Mouse (Mus musculus): ENCODE results near the gene Pcdh10. TPM values are rescaled to one million over a fixed set of nuclear protein-coding genes. Genes with fewer than 3 reads are reported as not detected.
A peak's percentile ranks its signal among the peaks of the same experiment; 100 is the strongest.

Gene Pcdh10
- under 1 TPM in 1 of 2 experiments, not detected in 1; 0.02 TPM for total RNA-seq (2021)

DNA sequence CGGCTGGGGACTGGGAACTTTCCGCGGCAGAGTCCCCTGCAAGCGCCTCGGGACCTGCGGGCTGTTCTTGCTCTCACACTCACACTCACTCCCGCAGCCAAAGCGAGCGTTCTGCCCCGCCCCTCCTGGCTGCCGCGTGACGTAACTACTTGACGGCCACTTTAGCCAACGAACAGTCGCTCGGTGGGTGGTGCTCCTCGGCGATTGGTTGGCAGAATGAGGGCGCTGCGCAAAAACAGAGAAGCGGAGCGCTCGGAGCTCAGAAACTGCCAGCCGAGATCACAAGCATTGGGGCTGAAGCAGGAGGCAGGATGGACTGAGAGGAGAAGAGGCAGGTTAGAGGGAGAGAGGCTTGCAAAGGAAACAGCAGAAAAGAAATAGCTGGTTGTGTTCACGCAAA is at the start of gene Pcdh10:
TSS of gene Pcdh10 (plus strand) at position 254 of the 400 bp plus-strand sequence.
- peak; percentile 93 for DNase-seq
- intact Hi-C loops (cut with DNase I): no loop called here

DNA sequence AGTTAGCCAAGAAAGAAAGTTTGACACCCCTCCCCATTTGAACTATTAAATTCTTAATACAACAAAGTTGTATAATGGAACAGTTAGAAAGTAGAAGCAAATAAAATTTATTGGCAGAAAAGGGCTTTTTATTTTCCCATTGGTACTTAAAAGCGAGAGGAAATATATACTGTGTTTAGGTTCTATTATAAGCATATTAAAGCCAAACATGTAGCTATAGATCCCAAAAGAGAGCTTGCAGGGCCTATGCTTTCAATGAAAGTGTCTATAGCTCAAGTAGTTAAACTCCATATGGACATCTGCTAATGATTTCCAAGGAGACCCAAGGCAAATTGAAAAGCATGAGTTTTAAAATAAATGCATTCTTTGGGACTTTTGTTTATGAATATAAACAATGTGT is 22.3 kb upstream of the Pcdh10 start:
- no peak for DNase-seq
- intact Hi-C loops (cut with DNase I): no loop called here

DNA sequence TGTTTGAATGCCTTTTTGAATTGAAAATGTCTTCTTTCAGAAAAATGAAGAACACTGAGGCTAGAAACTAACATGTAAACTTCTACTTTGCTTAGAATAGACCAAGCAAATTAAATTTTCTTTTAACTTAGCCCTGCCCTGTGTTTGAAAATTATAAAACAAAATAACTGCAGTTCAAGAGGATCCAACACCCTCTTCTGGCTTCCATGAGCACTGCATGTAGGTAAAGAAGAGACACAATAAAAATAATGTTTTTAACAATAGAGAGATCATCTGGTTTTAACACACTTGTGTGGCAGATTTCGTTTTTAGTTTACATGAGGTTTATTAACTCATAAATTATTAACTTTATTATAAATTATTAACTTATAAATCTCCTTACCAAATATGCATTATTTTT is 9.2 kb upstream of the Pcdh10 start:
- no peak for DNase-seq
- intact Hi-C loops (cut with DNase I): no loop called here

DNA sequence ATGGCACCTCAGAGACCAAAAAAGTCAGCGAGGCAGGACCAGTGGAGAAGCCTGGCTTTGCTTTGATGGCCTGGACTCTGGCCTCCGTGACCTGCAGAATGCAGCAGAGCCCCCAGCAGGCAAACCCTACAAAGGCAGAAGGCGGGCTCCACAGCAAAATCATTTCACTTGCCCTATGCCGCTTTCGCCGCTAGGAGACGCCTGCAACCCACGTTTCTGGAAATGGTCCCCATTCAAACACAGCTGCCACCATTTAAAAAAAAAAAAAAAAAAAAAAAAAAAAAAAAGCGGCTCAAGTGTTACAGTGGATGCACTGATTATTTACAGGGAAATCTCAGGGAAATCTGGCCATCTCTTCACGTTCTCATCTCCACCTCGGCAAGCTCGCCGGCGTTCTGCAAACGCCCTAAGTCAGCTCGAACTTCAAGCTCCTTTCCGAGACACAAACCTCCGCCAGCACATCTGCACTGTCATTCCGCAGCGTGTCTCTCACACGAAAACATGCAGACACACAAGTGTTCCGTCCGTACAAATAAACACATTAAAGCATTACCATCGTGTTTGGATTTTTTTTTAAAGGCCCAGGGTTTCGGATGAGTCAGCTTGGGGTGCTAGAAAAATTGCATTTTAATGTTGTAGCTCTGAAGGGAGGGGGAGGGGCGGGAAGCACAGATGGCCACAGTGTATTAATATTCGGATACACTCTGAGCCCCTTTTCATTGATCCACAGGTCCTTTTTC is 2.3 kb upstream of the Pcdh10 start:
- peak; percentile 62 to 72 for DNase-seq
- intact Hi-C loops (cut with DNase I): no loop called here

DNA sequence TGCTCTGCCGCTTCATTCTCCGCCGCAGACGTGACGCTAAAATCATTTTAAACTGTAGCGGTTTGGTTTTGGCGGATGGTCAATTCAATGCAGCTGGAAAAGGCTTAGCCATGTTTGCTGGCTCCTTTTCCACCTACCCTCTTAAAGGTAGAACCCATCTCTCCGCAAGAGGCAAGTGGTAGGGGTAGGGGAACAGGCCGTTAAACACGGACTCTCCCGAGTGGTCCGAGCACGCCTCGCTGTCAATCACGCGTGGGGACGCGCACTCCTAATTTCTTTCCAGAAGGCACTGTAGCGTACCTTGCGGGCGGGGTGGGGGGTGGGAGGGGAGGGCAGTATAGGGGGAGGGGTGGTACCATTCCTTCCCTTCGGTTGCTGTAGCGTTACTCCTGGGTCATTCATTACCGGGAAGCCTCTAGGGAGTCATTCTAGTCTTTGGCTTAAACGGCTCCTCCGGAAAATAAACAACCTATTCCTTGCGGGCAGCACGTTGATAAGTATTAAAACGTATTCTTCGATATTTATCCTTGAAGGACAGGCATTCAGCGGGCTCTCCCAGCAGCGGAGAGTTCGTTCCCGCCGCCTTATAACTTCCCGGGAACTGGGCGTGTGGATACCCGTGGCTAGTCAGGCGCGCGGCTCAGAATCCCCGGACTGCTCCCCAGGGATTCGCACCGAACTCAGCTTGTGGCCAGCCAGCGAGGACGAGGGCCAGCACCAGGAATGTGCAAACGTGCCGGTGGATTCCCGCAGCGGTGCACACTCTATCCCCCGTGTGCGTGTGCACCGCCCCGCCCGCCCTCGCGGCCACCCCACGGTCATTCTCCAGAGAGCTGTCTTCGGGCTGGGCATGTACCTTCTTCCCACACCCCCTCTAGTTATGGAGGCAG is 1.5 kb upstream of the Pcdh10 start:
- intact Hi-C loops (cut with DNase I): no loop called here
- DNase-seq: peak; percentile 17 to 21

DNA sequence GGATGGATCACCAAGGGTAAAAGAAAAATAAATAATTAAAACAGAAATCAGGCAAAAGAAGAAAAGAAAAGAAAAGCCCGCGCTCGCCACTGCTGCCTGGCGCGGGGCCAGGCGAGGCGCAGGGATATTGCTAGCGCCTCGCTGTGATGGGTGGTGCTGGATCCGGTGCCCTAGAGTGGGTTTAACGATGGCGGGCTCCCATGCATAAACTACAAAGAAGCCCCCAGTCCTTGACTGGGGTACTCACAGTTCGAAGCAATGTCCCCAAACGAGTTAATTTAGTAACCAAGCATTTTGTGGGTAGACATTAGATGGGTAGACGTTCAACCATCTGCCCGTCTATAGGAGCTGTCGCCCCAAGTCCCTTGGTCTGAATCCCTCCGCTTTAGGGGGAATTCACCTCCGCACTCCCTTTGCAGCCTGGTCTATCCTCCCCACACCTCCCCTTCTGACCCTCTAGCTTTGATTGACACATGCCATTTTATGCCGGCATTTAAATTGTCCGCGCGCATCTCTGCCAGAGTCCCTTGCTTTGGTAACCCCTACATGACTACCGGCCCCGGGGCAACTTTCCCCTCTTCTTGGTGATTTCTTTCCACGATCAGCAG is 703 bp upstream of the Pcdh10 start:
- intact Hi-C loops (cut with DNase I): no loop called here
- peak; percentile 17 to 36 for DNase-seq

DNA sequence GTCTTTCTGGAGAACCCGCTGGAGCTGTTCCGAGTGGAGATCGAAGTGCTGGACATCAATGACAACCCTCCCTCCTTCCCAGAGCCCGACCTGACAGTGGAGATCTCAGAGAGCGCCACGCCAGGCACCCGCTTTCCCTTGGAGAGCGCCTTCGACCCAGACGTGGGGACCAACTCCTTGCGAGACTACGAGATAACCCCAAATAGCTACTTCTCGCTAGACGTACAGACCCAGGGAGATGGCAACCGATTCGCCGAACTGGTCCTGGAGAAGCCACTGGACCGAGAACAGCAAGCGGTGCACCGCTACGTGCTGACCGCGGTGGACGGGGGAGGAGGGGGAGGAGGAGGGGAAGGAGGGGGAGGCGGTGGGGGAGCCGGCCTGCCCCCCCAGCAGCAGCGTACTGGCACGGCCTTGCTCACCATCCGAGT is 1.4 kb downstream of the Pcdh10 start:
- DNase-seq: peak in 1 of 2 experiments; percentile 1
- intact Hi-C loops (cut with DNase I): no loop called here

DNA sequence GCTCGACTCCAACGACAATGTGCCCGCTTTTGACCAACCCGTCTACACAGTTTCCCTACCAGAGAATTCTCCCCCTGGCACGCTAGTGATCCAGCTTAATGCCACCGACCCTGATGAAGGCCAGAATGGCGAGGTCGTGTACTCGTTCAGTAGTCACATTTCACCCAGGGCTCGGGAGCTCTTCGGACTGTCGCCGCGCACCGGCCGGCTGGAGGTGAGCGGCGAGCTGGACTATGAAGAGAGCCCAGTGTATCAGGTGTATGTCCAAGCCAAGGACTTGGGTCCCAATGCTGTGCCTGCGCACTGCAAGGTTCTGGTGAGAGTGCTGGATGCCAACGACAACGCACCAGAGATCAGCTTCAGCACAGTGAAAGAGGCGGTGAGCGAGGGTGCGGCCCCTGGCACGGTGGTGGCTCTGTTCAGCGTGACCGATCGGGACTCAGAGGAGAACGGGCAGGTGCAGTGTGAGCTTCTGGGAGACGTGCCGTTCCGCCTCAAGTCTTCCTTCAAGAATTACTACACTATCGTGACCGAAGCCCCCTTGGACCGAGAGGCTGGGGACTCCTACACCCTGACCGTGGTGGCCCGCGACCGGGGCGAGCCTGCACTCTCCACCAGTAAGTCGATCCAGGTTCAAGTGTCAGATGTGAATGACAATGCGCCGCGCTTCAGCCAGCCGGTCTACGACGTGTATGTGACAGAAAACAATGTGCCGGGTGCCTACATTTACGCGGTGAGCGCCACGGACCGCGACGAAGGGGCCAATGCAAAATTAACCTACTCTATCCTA is 2.0 kb downstream of the Pcdh10 start:
- intact Hi-C loops (cut with DNase I): no loop called here
- peak in 1 of 2 experiments; percentile 1 for DNase-seq

DNA sequence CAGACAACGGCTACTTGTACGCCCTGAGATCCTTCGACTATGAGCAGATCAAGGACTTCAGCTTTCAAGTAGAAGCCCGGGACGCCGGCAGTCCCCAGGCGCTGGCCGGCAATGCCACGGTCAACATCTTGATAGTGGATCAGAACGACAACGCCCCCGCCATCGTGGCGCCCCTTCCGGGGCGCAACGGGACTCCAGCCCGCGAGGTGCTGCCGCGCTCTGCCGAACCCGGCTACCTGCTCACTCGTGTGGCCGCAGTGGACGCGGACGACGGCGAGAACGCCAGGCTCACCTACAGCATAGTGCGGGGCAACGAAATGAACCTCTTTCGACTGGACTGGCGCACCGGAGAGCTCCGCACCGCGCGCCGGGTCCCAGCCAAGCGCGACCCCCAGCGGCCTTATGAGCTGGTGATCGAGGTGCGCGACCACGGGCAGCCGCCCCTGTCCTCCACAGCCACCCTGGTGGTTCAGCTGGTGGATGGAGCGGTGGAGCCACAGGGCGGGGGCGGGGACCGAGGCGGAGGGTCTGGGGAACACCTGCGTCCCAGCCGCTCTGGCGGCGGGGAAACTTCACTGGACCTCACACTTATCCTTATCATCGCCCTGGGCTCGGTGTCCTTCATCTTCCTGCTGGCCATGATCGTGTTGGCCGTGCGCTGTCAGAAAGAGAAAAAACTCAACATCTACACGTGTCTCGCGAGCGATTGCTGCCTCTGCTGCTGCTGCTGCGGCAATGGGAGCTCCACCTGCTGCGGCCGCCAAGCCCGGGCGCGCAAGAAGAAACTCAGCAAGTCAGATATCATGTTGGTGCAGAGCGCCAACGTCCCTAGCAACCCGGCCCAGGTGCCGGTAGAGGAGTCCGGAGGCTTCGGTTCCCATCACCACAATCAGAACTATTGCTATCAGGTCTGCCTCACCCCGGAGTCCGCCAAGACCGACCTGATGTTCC is 2.9 kb downstream of the Pcdh10 start:
- intact Hi-C loops (cut with DNase I): no loop called here
- peak in 1 of 2 experiments; percentile 0 for DNase-seq

DNA sequence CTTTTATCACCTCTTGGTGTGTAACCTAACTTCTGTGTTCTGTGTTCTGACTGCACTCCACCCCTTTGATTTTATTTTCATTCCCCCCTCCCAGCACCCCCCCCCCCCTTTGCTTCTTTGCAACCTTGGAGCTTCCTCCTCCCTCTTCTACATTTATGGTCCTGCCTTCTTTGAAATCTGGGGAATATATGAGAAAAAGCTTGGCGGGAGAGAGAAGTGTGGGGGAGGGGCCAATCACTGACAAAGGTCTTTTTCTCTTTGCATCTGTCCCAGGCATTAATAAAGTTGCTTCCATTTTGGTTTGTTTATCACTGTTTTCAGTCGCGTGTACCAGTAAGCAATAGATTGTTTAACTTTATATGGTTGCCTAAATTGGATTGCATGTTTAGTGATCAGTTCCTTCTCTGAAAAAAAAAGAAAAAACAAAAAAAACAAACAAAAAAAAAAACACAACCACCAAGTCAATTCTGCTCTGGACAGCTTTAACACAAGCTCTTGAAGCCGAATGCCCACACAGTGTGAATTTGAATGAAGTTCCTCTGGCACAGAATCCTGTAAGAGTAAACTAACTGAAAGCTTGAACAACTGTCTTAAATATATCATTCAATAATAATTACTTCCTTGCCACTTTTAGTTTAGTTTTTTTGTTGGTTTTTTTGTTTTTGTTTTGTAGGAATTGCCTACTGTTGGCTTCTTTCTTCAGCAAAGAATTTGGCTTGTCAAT is 4.0 kb downstream of the Pcdh10 start:
- intact Hi-C loops (cut with DNase I): no loop called here
- DNase-seq: no peak

DNA sequence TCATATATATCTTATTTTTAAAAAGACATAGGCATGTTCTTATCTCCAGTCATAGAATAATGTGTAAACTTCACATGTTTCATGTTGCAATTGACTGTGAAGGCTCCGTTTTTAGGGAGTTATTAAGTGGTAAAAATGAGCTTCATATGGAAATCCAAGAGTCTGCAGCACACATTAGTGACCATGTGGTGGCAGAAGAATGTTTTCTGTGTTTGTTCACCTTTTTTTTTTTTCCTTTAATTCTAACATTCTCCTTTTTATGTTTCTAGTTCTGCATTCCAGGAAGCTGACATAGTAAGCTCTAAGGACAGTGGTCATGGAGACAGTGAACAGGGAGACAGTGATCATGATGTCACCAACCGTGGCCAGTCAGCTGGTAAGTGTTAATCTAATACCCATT is 5.6 kb downstream of the Pcdh10 start:
- no peak for DNase-seq
- intact Hi-C loops (cut with DNase I): no loop called here

DNA sequence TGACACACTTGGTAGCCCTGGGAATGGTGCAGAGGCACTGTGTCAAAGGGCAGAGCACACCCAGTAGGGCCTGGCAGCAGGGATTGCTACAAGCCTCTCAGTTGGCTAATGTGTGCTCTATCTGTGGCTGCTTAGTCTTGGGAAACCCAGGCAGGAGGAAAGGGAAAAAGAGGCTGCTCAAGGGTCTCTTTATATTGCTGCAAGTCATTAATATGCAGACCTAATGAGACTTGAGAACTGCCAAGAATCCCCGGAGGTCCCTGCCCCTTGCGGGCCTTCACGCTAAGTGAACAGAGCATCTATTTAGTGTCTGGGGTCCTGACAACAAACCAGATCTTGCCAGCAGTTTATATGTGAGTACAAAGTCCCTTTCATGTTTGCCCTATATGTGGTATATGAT is 6.8 kb downstream of the Pcdh10 start:
- intact Hi-C loops (cut with DNase I): no loop called here
- no peak for DNase-seq

DNA sequence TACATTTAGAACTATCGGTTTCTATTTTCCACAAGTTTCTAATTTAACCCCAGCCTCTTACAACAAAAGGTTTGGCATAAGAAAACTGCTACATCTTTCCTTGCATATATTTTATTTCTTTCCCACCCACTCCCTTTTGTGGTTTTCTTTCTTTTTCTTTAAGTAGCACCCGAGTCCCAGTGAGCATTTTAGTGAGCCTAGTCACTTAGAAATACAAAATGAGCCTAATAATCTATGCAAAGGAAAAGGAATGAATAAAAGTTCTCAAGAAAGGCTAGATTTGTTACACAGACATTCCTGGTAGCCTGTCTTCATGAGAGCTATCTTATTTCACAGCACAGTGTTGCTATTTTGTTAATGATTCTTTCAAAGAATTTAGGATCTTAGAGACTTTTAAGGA is 7.3 kb downstream of the Pcdh10 start:
- intact Hi-C loops (cut with DNase I): no loop called here
- no peak for DNase-seq

DNA sequence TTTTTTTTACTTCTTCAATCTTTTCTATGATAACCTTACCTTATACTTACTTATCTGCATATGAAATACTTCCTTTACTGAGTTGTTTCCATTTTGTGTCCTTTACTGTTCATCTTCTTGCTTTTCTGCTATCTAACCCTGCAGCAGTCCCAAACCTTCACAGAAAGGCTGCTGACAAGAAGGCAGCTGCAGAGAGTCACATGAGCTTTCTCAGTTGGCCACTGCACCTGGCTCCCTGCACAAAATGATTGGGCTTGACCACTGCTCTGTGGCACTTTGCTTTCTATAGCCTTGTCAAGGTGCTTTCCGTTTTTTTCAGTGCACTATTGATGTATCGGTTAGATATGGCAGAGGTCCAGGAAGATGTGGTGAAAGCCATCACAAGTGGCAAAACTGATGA is 8.3 kb downstream of the Pcdh10 start:
- DNase-seq: no peak
- intact Hi-C loops (cut with DNase I): no loop called here

DNA sequence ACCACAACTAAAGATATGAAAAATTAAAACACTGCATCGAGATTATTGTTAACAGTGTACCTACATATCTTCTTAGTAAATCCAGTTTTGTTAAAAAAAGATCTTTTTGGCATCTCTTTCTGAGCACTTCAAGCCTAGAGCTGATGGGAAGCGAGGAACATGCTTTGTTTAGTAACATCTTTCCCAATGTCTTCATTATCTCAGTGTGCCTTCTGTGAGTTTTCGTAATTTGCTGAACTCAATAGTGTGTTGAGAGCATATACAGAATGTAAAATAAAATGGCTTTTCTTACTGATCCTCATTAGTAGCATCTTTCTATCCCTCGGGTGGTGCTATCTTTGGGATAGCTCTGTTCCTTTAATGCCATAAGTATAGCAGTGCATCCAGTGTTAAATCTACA is 18.9 kb downstream of the Pcdh10 start:
- no peak for DNase-seq
- intact Hi-C loops (cut with DNase I): no loop called here

DNA sequence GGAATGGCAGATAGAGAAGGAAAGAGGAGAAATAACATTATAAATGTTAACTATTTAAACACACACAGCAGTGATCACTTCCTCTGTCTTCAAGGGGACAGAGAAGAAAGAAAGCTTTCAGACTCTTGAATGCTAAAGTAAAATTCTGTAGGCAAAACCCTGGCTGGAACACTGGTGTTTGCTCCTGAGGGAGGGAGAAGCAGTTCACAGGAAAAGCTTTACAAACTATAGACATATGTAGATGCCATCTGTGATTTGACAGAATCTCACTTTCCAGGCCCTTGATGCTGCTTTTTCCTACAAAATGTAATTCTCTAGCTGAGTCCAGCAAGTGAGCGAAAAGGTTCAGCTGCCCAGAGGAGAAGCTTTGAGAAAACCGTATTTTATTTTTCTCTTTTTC is 25.0 kb downstream of the Pcdh10 start:
- DNase-seq: no peak
- intact Hi-C loops (cut with DNase I): no loop called here

DNA sequence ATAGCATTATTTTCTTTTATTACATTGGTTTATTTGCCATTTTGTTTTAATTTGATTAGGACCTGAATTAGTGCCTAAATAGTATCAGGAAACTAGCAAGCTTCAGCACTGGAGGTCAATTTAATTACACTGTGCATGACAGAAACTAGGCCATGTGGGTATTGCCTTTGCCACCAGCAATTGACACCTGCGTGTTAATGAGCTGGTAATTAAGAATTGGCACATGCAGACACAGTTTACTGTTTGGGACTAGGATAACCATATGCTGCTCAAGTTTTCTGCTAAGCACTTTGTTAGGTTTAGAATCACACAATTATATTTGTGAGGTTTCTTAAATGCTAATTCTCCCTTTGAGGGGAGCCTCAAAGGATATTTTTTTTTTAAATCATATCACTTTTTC is 53.5 kb downstream of the Pcdh10 start:
- intact Hi-C loops (cut with DNase I): no loop called here
- DNase-seq: no peak

DNA sequence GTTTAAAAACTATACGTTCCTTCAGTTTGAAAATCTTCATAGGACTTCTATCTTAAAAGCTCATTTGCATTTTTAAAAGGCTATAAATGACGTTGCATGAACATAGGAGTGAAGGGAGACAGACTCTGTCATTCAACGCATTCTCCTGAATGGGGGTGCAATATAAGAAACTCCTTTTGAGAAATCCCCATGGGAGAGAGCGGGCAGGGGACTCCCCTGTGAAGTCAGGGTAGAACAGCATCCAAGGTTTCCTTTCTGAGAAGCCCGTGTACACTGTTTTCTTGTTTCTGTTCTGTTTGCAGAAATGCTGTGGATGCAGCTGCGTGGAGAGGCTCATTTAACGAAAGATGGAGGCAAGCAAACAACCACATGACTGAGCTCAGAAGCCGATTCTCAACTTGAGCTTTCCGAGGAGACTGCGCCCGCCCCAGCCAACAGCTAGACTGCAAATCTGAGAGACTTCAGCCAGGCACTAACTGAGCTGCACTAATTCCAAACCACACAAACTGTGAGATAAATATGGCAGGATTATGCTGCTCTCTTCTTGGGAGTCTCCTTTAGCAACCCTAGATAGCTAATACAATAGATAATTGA is 54.1 kb downstream of the Pcdh10 start:
- DNase-seq: no peak
- intact Hi-C loops (cut with DNase I): no loop called here

Data from heart, postnatal 10 days (tissue).